Mouse (Mus musculus) kidney, adult 9 months (tissue): ENCODE data around the gene Gm9945.

Experiments
- DNase-seq: peaks from one replicate; pipeline ENCODE4 v3.0.0; 2022

The Gm9945 gene

GRCm38 (mm10) chr11:53479783-53480301, at the start of gene Gm9945, which contains the start of gene Sowaha:
Gm9945 (plus strand) TSS chr11:53480166.
Sowaha (minus strand) TSS chr11:53480274.
- DNase-seq, result peak; percentile 68

- no peak for DNase-seq
Observed at GRCm38 (mm10) chr11:53430300-53430669, 49.7 kb upstream of the Gm9945 start.

GRCm38 (mm10) chr11:53430670-53431346, 49.2 kb upstream of the Gm9945 start, which contains the start of the genes Uqcrq and Gdf9:
Uqcrq (minus strand) TSS chr11:53430831.
Gdf9 (plus strand) TSS chr11:53431023.
- DNase-seq, result peak; percentile 100

GRCm38 (mm10) chr11:53431347-53432056, 48.5 kb upstream of the Gm9945 start:
- DNase-seq, result no peak

GRCm38 (mm10) chr11:53433057-53433456, 46.9 kb upstream of the Gm9945 start:
- no peak for DNase-seq

GRCm38 (mm10) chr11:53435504-53435903, 44.5 kb upstream of the Gm9945 start:
- no peak for DNase-seq

- DNase-seq, result no peak
Observed at GRCm38 (mm10) chr11:53436338-53436737, 43.6 kb upstream of the Gm9945 start.

GRCm38 (mm10) chr11:53441921-53442320, 38.0 kb upstream of the Gm9945 start:
- no peak for DNase-seq

- DNase-seq, result peak; percentile 70
Observed at GRCm38 (mm10) chr11:53443861-53444260, 36.1 kb upstream of the Gm9945 start.

GRCm38 (mm10) chr11:53445562-53445961, 34.4 kb upstream of the Gm9945 start:
- no peak for DNase-seq

DNA sequence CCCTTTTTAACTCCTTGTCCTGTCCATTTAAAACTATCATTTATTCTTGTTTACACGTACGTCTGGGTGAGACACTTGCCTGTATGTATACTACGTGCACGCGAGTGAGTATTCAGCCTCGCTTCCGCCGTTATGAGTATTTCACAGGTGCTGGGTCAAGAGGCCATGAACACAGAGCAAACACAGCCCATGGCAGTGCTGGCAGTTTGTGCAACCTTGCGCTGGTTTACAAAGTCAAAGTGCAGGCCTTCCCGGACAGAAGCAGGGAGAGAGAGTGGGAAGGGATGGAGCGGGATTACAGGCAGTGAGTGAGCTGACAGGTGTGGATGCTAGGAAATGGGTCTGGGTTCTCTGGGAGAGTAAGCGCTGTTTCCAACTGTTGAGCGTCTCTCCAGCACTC, 33.8 kb upstream of the Gm9945 start:
- DNase-seq, result no peak

DNA sequence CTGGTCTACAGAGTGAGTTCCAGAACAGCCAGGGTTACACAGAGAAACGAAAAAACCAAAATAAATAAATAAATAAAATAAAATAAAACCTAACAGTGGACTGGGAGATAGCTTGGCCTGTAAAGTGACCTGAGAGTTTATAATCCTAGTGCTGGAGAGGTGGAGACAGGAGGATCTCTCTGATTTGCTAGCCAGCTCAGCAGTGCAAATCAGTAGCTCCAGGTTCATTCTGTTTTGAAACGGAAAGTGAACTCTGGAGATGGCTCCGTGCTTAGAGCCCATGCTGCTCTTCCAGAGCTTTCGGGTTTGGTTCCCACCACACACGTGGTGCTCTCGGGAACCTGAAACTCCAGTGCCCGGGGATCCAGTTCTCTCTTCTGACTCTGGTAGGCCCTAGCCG, 32.0 kb upstream of the Gm9945 start:
- no peak for DNase-seq

DNA sequence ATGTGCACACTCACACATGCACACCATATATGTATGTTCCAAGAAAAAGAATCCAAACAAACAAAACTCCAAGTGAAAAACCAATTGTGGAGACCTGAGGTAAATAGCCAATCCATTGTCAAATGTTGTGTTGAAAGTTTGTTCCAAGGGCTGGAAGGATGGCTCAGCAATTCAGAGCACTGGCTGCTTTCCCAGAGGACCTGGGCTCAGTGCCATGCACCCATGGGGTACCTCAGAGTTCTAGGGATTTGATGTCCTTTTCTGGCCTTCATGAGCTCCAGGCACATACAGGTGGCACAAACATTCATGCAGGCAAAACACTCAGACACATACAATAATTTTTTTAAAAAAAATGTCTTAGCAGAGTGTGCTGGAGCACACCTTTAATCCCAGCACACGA, 31.4 kb upstream of the Gm9945 start:
- DNase-seq, result peak; percentile 91

- DNase-seq, result no peak
Observed at GRCm38 (mm10) chr11:53450070-53450705, 29.8 kb upstream of the Gm9945 start.

- DNase-seq, result no peak
Observed at GRCm38 (mm10) chr11:53451361-53451760, 28.6 kb upstream of the Gm9945 start.

DNA sequence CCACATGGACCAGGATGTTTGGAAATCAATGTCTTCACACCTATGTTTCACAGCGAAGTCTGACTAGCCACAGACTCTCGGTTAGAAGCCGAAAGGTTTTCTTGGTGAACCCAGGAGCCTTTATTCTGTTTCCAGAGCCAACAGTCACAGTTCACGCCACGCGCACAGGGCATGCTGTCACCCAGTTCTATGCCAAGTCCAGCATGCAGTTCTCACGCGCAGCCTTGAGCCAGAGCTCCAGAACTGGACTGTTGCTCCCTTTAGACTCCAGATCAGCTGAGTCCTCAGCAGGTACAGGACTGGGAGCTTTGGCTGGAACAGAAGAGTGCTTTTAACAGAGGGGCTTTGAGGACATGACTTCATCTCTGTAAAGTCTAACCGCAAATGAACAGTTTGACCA, 27.6 kb upstream of the Gm9945 start:
- DNase-seq, result peak; percentile 70

DNA sequence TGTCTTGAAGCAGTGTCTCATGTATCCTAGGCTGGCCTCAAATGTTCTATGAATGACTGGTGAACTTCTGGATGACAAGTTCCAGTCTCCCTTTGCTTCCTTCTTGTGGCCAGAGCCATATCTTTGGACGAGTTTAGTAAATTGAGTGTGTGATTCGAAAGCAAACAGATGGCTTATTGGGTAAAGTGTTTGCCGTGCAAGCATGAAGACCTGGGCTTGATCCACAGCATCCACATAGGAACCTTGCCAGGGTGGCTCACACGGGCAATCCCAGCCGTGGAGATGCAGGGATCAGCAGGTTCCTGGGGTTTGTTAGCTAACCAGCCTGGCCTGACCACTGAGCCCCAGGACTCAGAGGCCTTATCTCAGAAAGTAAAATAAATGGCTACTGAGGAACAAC, 26.9 kb upstream of the Gm9945 start:
- DNase-seq, result no peak

GRCm38 (mm10) chr11:53456474-53457371, 23.2 kb upstream of the Gm9945 start, which contains the start of the genes Gm10447 and Shroom1:
Gm10447 (minus strand) TSS chr11:53457110.
Shroom1 (plus strand) TSS chr11:53457205.
- peak; percentile 73 for DNase-seq

DNA sequence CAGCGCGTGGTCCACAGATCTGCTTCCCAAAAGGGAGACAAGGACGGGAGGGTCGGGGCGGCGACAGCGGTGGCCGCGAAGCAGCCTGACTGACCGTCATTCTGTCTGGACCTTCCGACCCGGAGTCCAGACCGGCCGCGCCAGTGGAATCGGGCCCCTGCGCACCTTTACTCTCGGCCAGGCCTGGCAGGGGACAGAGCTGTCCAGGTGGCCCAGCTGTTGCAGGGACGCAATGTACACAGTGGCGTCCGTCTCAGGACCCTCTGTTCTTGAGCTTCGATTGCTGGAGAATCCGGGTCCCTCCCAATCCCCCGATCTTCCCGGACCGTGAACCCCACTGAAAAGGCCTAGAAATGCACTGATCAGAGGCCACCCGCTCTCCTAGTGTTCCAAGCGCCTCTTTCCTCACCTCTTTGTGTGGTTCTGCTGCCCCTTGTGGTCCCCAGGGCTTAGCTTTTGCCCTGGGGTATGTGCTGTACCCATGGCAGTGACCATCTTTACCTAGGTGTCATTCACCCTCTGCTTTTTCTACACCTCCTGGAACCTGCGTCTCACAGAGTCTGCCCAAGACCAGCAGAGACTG, 22.5 kb upstream of the Gm9945 start:
- peak; percentile 44 for DNase-seq

GRCm38 (mm10) chr11:53458996-53459395, 21.0 kb upstream of the Gm9945 start:
- no peak for DNase-seq

- DNase-seq, result no peak
Observed at GRCm38 (mm10) chr11:53460192-53460591, 19.8 kb upstream of the Gm9945 start.

- peak; percentile 75 for DNase-seq
Observed at GRCm38 (mm10) chr11:53461727-53462126, 18.2 kb upstream of the Gm9945 start.
